Mouse (Mus musculus): ENCODE data around the gene Relch. TPM values are rescaled to one million over a fixed set of nuclear protein-coding genes. Genes with fewer than 3 reads are reported as not detected.

The Relch gene
- polyA plus RNA-seq, 1 experiment, result 11.4 TPM

DNA sequence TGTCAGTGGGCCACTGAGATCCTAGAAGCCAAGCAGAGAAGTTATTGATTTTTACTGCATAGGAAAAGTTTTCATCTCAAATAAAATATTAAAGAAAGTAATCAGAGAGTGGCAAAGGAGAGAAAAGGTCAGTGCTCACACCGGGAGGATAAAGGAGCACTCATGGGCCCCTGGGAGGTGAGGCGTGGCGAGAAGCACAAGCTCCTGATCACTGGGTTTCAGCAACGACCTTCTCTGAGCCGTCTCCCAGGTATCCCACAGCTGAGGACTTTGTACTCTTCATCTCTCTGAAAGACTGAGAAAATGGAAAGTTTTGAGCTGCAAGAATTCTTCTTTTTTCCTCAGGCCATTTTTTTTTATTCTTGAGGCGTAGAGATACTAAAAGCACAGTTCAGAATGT, 131.0 kb downstream of the Relch start:
- Histone ChIP-seq H3K36me3 (ENCODE audit: control insufficient read depth, insufficient read depth, low read length) (no peaks in the 10 kb centered on the region), H3K4me1 (ENCODE audit: control insufficient read depth, insufficient read depth, low read length) (no peaks in the 10 kb centered on the region), H3K27ac (ENCODE audit: control insufficient read depth, insufficient read depth, low read depth, low read length) (no peak overlapping the region), H3K27me3 (ENCODE audit: control insufficient read depth, insufficient read depth, low read length) (no peaks in the 10 kb centered on the region), H3K4me3 (ENCODE audit: control insufficient read depth, low read depth, low read length) (no peak overlapping the region)
- no peak for TF ChIP-seq POLR2A (IDR thresholded peaks at IDR 0.05; ENCODE audit: control insufficient read depth, low read depth, low read length)
- no peak for TF ChIP-seq CTCF (IDR thresholded peaks at IDR 0.05; ENCODE audit: control insufficient read depth, insufficient read depth, insufficient replicate concordance, low read depth, low read length)

DNA sequence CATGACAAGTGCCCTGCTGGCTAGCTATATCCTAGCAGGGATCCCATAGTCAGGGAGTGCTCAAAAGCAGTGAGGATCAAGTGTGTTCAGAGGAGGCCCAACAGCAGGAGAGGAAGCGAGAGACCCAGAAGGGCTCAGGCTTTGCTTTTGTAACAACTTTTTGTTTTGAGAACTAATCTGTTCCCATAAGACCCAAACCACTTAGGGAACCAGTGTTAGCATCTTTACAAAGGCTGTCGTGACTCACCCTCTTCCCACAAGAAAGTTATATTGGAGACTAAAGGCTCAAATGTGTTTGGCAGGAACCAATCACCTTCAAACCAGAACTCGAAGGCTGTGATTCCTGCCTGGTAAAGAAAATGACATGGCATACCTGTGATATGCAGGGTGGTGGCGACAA, 132.0 kb downstream of the Relch start:
- H3K36me3 ChIP-seq (ENCODE audit: control insufficient read depth, insufficient read depth, low read length), result no peaks in the 10 kb centered on the region
- TF ChIP-seq CTCF (IDR thresholded peaks at IDR 0.05; ENCODE audit: control insufficient read depth, insufficient read depth, insufficient replicate concordance, low read depth, low read length), result no peak
- no peak for TF ChIP-seq POLR2A (IDR thresholded peaks at IDR 0.05; ENCODE audit: control insufficient read depth, low read depth, low read length)
- no peak overlapping the region for H3K27ac ChIP-seq (ENCODE audit: control insufficient read depth, insufficient read depth, low read depth, low read length)
- H3K27me3 ChIP-seq (ENCODE audit: control insufficient read depth, insufficient read depth, low read length), result no peaks in the 10 kb centered on the region
- no peaks in the 10 kb centered on the region for H3K4me1 ChIP-seq (ENCODE audit: control insufficient read depth, insufficient read depth, low read length)
- H3K4me3 ChIP-seq (ENCODE audit: control insufficient read depth, low read depth, low read length), result no peak overlapping the region

- no peaks in the 10 kb centered on the region for H3K27me3 ChIP-seq (ENCODE audit: control insufficient read depth, insufficient read depth, low read length)
- peaks cover 3% of the 10 kb centered on the region for H3K4me1 ChIP-seq (ENCODE audit: control insufficient read depth, insufficient read depth, low read length)
- H3K27ac ChIP-seq (ENCODE audit: control insufficient read depth, insufficient read depth, low read depth, low read length), result no peak overlapping the region
- no peak for TF ChIP-seq CTCF (IDR thresholded peaks at IDR 0.05; ENCODE audit: control insufficient read depth, insufficient read depth, insufficient replicate concordance, low read depth, low read length)
- TF ChIP-seq POLR2A (IDR thresholded peaks at IDR 0.05; ENCODE audit: control insufficient read depth, low read depth, low read length), result no peak
- H3K36me3 ChIP-seq (ENCODE audit: control insufficient read depth, insufficient read depth, low read length), result no peaks in the 10 kb centered on the region
- H3K4me3 ChIP-seq (ENCODE audit: control insufficient read depth, low read depth, low read length), result no peak overlapping the region
Measured at GRCm38 (mm10) chr1:105800570-105800969, 136.9 kb downstream of the Relch start.

GRCm38 (mm10) chr1:105801252-105801651, 137.6 kb downstream of the Relch start:
- Histone ChIP-seq H3K36me3 (ENCODE audit: control insufficient read depth, insufficient read depth, low read length) (no peaks in the 10 kb centered on the region), H3K27me3 (ENCODE audit: control insufficient read depth, insufficient read depth, low read length) (no peaks in the 10 kb centered on the region), H3K4me1 (ENCODE audit: control insufficient read depth, insufficient read depth, low read length) (peaks cover 3% of the 10 kb centered on the region), H3K27ac (ENCODE audit: control insufficient read depth, insufficient read depth, low read depth, low read length) (no peak overlapping the region), H3K4me3 (ENCODE audit: control insufficient read depth, low read depth, low read length) (no peak overlapping the region)
- TF ChIP-seq CTCF (IDR thresholded peaks at IDR 0.05; ENCODE audit: control insufficient read depth, insufficient read depth, insufficient replicate concordance, low read depth, low read length), result no peak
- no peak for TF ChIP-seq POLR2A (IDR thresholded peaks at IDR 0.05; ENCODE audit: control insufficient read depth, low read depth, low read length)

DNA sequence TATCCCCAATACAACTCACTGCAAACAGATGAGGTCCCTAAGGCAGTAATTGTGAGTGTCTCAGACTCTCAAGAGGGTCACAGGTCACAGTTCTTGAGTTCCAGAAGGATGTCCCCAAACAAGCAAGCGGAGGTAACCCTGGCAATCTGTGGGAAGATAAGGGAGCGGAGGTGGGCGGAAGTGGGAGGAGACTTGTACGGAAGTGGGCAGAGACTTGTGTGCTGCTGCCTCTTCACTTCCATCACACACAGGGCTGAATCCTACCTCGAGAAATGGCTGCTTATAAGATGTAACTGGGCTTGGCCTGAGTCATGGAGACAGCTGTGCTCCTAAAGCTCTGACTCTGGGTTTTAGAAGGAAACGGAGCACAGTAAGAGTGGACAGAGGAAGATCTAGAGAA, 139.3 kb downstream of the Relch start:
- no peak for TF ChIP-seq POLR2A (IDR thresholded peaks at IDR 0.05; ENCODE audit: control insufficient read depth, low read depth, low read length)
- TF ChIP-seq CTCF (IDR thresholded peaks at IDR 0.05; ENCODE audit: control insufficient read depth, insufficient read depth, insufficient replicate concordance, low read depth, low read length), result no peak
- peak overlapping the region; percentile 17; the same call in 1 of the 2 replicates for H3K4me3 ChIP-seq (ENCODE audit: control insufficient read depth, low read depth, low read length)
- H3K27me3 ChIP-seq (ENCODE audit: control insufficient read depth, insufficient read depth, low read length), result no peaks in the 10 kb centered on the region
- H3K36me3 ChIP-seq (ENCODE audit: control insufficient read depth, insufficient read depth, low read length), result no peaks in the 10 kb centered on the region
- no peak overlapping the region for H3K27ac ChIP-seq (ENCODE audit: control insufficient read depth, insufficient read depth, low read depth, low read length)
- H3K4me1 ChIP-seq (ENCODE audit: control insufficient read depth, insufficient read depth, low read length), result peaks cover 3% of the 10 kb centered on the region

GRCm38 (mm10) chr1:105804285-105804684, 140.6 kb downstream of the Relch start:
- Histone ChIP-seq H3K36me3 (ENCODE audit: control insufficient read depth, insufficient read depth, low read length) (no peaks in the 10 kb centered on the region), H3K4me1 (ENCODE audit: control insufficient read depth, insufficient read depth, low read length) (peaks cover 3% of the 10 kb centered on the region), H3K4me3 (ENCODE audit: control insufficient read depth, low read depth, low read length) (peak overlapping the region; percentile 34; the same call in 1 of the 2 replicates), H3K27me3 (ENCODE audit: control insufficient read depth, insufficient read depth, low read length) (no peaks in the 10 kb centered on the region), H3K27ac (ENCODE audit: control insufficient read depth, insufficient read depth, low read depth, low read length) (no peak overlapping the region)
- no peak for TF ChIP-seq CTCF (IDR thresholded peaks at IDR 0.05; ENCODE audit: control insufficient read depth, insufficient read depth, insufficient replicate concordance, low read depth, low read length)
- TF ChIP-seq POLR2A (IDR thresholded peaks at IDR 0.05; ENCODE audit: control insufficient read depth, low read depth, low read length), result no peak

Other genes with a start within 250 kb of the Relch start
- gene Pign, start 184 bp upstream of the Relch start, polyA plus RNA-seq (2012; rRNA removed), result 47.8 and 57.1 TPM in 2 replicates
- 0.26 and 0.36 TPM in 2 replicates for gene Tnfrsf11a, start 116.9 kb downstream of the Relch start, polyA plus RNA-seq (2012; rRNA removed)